Mouse (Mus musculus) myocyte (in vitro differentiated cells): ENCODE results near the gene Adamtsl3. TPM values are rescaled to one million over a fixed set of nuclear protein-coding genes. Genes with fewer than 3 reads are reported as not detected.

Experiments used
- H3K27me3 ChIP-seq: one replicate; pipeline ENCODE4 v1.6.1; 2011; ENCODE audit not compliant: control insufficient read depth, insufficient read depth, insufficient read length
- H3K36me3 ChIP-seq: one replicate; pipeline ENCODE4 v1.6.1; 2011; ENCODE audit not compliant: control insufficient read depth, insufficient read depth
- H3K4me2 ChIP-seq: one replicate; pipeline ENCODE4 v1.6.1; 2011; ENCODE audit warnings: low read depth, control low read depth
- H3K4me3 ChIP-seq: one replicate; pipeline ENCODE4 v1.5.1; 2011; ENCODE audit warnings: mild to moderate bottlenecking, control low read depth, moderate library complexity
- H3K79me2 ChIP-seq: one replicate; pipeline ENCODE4 v1.6.1; 2011; ENCODE audit not compliant: control insufficient read depth, insufficient read depth
- H3ac ChIP-seq: one replicate; pipeline ENCODE4 v1.6.1; 2011; ENCODE audit not compliant: control insufficient read depth, insufficient read length
- CEBPB ChIP-seq: IDR thresholded peaks from 2 replicates; pipeline ENCODE4 v1.6.1; 2011; ENCODE audit warnings: mild to moderate bottlenecking, moderate library complexity; ENCODE audit not compliant: poor library complexity, insufficient read depth, severe bottlenecking
- E2F4 ChIP-seq: IDR thresholded peaks from one replicate; pipeline ENCODE4 v1.6.1; 2011; ENCODE audit warnings: mild to moderate bottlenecking, control low read depth, moderate library complexity; ENCODE audit not compliant: insufficient read depth
- MAX ChIP-seq: IDR thresholded peaks from one replicate; pipeline ENCODE4 v1.6.1; 2011; ENCODE audit warnings: low read depth, mild to moderate bottlenecking, control low read depth
- MYOD1 ChIP-seq, 3 experiments: IDR thresholded peaks; one replicate each; pipeline ENCODE4 v1.6.1; 2011; ENCODE audit warnings: control low read depth in 2 of 3, low read depth in 2 of 3, mild to moderate bottlenecking in 2 of 3, moderate library complexity in 1 of 3; ENCODE audit not compliant: insufficient read length in 2 of 3, control insufficient read depth in 1 of 3
- MYOG ChIP-seq, 3 experiments: IDR thresholded peaks; one replicate each; pipeline ENCODE4 v1.6.1; 2011; ENCODE audit warnings: control low read depth in 2 of 3, low read depth in 2 of 3, mild to moderate bottlenecking in 2 of 3; ENCODE audit not compliant: insufficient read length in 2 of 3, control insufficient read depth in 1 of 3, insufficient read depth in 1 of 3
- POLR2A ChIP-seq: IDR thresholded peaks from one replicate; pipeline ENCODE4 v1.6.1; 2011; ENCODE audit warnings: low read depth, mild to moderate bottlenecking, control low read depth, moderate library complexity; ENCODE audit not compliant: insufficient read length
- POLR2AphosphoS2 ChIP-seq: IDR thresholded peaks from one replicate; pipeline ENCODE4 v1.6.1; 2011; ENCODE audit warnings: low read depth, control low read depth; ENCODE audit not compliant: insufficient read length
- REST ChIP-seq: IDR thresholded peaks from one replicate; pipeline ENCODE4 v1.6.1; 2011; ENCODE audit warnings: mild to moderate bottlenecking, control low read depth, moderate library complexity; ENCODE audit not compliant: insufficient read depth, insufficient read length
- SRF ChIP-seq: IDR thresholded peaks from one replicate; pipeline ENCODE4 v1.6.1; 2011; ENCODE audit warnings: low read depth; ENCODE audit not compliant: control insufficient read depth, insufficient read length
- TCF12 ChIP-seq: IDR thresholded peaks from one replicate; pipeline ENCODE4 v1.6.1; 2011; ENCODE audit warnings: mild to moderate bottlenecking, control low read depth; ENCODE audit not compliant: poor library complexity, insufficient read depth, severe bottlenecking
- TCF3 ChIP-seq: IDR thresholded peaks from one replicate; pipeline ENCODE4 v1.6.1; 2011; ENCODE audit warnings: low read depth, control low read depth; ENCODE audit not compliant: insufficient read length
- USF1 ChIP-seq: IDR thresholded peaks from one replicate; pipeline ENCODE4 v1.6.1; 2011; ENCODE audit warnings: low read depth, mild to moderate bottlenecking, control low read depth, moderate library complexity
- polyA plus RNA-seq: library from polyadenylated mRNA; unstranded; fragments of >200 nt; fragmentation: generic; extraction: Trizol; gene quantifications from one replicate; pipeline ENCODE4 v1.2.1, GENCODE M21; 2012; ENCODE audit warnings: missing spikeins

The Adamtsl3 gene
- polyA plus RNA-seq, 1 experiment = 4.4 TPM

DNA sequence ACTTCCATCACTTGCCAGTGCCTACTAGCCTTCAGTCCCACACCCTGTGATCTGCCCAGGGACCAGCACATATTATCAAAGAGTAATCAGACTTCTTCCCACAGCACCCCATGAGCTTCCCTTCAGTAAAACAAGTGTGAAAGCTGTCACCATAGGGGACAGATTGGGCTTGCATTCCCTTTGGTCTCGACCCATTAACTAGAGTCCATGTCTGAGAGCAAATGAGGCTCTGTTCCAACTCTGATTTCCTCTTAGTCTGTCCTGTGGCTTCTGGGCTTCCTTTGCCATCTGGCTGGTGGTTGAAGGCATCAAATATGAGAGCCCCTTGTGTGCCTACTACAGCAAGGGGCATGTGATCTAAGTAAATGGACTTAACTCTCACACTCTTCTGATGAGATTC, 237.5 kb downstream of the Adamtsl3 start:
- Histone ChIP-seq H3K36me3 (peaks cover 5% of the 10 kb centered on the region), H3K4me2 (no peak overlapping the region), H3K4me3 (no peak overlapping the region), H3ac (no peak overlapping the region), H3K27me3 (no peaks in the 10 kb centered on the region), H3K79me2 (no peaks in the 10 kb centered on the region)
- TF ChIP-seq TCF12 = no peak
- TF ChIP-seq REST = no peak
- TF ChIP-seq MYOG (IDR thresholded peaks at IDR 0.05; ENCODE audit: control insufficient read depth in 1 of 3, insufficient read depth in 1 of 3, insufficient read length in 2 of 3, low read depth in 2 of 3) = no peak
- TF ChIP-seq USF1 = no peak
- TF ChIP-seq POLR2AphosphoS2 = no peak
- no peak for TF ChIP-seq MAX
- TF ChIP-seq E2F4 = no peak
- TF ChIP-seq TCF3 = no peak
- no peak for TF ChIP-seq CEBPB
- TF ChIP-seq POLR2A = no peak
- no peak for TF ChIP-seq SRF
- TF ChIP-seq MYOD1 (IDR thresholded peaks at IDR 0.05; ENCODE audit: control insufficient read depth in 1 of 3, insufficient read length in 2 of 3, low read depth in 2 of 3) = no peak

DNA sequence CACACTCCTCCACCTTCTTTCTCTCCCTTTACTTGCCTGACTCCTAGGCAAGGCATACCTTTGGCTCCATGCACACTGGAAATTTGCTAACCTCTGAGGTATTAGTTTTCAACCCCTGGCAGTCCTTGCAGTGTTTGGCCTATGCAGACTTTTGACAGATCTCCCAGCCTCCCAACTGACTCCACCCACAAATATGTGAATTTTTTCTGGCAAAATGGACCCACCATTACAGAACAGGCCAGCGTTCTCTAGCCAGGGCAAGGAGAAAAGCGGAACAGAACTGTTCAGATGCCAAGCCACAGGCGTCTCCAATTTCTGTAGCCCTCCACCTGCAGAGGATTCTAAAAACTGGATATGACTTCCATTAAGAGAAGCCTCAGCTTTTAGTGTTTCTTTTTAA, 244.5 kb downstream of the Adamtsl3 start:
- Histone ChIP-seq H3K4me3 (no peak overlapping the region), H3K79me2 (no peaks in the 10 kb centered on the region), H3K36me3 (peaks cover 5% of the 10 kb centered on the region), H3K27me3 (no peaks in the 10 kb centered on the region), H3K4me2 (no peak overlapping the region), H3ac (no peak overlapping the region)
- TF ChIP-seq MYOG (IDR thresholded peaks at IDR 0.05; ENCODE audit: control insufficient read depth in 1 of 3, insufficient read depth in 1 of 3, insufficient read length in 2 of 3, low read depth in 2 of 3) (no peak), MAX (no peak), SRF (no peak), MYOD1 (IDR thresholded peaks at IDR 0.05; ENCODE audit: control insufficient read depth in 1 of 3, insufficient read length in 2 of 3, low read depth in 2 of 3) (no peak), CEBPB (no peak), TCF3 (no peak), POLR2AphosphoS2 (no peak), REST (no peak), E2F4 (no peak), TCF12 (no peak), POLR2A (no peak), USF1 (no peak)

DNA sequence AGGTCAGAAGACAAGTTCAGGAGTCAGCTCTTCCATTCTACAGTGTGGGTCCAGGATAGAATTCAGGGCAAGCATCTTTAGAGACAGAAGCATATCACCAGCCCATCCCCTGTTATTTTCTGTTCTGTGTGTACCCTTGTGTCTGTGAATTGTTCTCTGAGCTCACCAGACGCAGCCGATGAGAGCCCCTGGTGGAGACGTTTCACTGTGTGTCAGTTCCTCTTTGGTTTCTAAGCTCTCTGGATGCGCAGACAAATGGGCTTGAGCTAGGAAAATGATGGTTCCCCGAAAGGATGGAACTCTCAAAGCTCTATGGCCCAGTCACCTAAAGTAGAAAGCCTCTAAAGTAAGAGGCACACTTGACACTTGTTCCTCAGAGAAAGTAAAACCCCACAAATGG, 246.3 kb downstream of the Adamtsl3 start:
- Histone ChIP-seq H3K27me3 (no peaks in the 10 kb centered on the region), H3K36me3 (peaks cover 8% of the 10 kb centered on the region), H3ac (no peak overlapping the region), H3K4me2 (no peak overlapping the region), H3K4me3 (no peak overlapping the region), H3K79me2 (no peaks in the 10 kb centered on the region)
- TF ChIP-seq MAX = no peak
- TF ChIP-seq E2F4 = no peak
- TF ChIP-seq POLR2AphosphoS2 = no peak

DNA sequence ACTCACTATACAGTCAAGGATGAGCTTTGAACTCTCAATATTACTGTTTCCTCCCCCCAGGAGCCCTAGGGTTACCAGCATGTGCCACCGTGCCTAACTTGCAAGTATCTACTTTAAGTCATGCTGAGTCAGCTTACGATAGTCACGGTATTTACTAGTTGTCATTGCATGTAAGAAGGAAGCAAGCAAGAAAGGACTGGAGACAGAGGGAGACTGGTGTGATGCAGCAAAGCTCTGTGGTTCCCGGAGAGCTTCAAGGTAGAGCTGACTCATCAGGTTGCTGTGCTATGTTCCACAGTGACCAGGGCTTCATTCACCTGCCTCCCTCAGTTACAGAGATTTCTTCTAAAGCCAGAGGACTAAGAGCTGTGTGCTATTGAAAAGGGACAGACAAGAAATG, 247.0 kb downstream of the Adamtsl3 start:
- Histone ChIP-seq H3K27me3 (no peaks in the 10 kb centered on the region), H3K79me2 (no peaks in the 10 kb centered on the region), H3K36me3 (peaks cover 8% of the 10 kb centered on the region), H3K4me2 (no peak overlapping the region), H3ac (no peak overlapping the region), H3K4me3 (no peak overlapping the region)
- no peak for TF ChIP-seq USF1
- no peak for TF ChIP-seq MAX
- TF ChIP-seq SRF = no peak
- no peak for TF ChIP-seq POLR2AphosphoS2
- no peak for TF ChIP-seq TCF3
- no peak for TF ChIP-seq MYOD1 (IDR thresholded peaks at IDR 0.05; ENCODE audit: control insufficient read depth in 1 of 3, insufficient read length in 2 of 3, low read depth in 2 of 3)
- no peak for TF ChIP-seq MYOG (IDR thresholded peaks at IDR 0.05; ENCODE audit: control insufficient read depth in 1 of 3, insufficient read depth in 1 of 3, insufficient read length in 2 of 3, low read depth in 2 of 3)
- TF ChIP-seq E2F4 = no peak
- TF ChIP-seq REST = no peak
- no peak for TF ChIP-seq CEBPB
- no peak for TF ChIP-seq POLR2A
- no peak for TF ChIP-seq TCF12

DNA sequence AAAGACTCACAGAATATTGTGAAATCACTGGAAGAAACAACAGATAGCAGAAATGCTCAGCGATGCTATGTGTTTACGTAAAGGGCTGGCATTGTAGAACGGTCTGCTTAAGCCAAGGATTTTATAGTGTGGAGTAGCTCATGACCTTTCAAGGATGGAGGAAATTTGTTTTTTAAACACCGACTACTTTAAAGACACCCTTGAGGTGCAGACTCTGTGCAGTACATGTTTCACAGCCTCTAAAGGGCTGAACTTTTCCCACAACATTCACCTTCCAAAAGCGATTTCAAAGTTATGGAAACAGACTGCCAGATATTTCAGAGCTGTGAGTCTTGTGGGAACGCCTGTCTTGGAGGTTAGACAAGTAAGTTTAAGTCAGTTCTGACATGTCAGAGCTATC, 255.4 kb downstream of the Adamtsl3 start:
- no peak overlapping the region for H3ac ChIP-seq
- no peaks in the 10 kb centered on the region for H3K36me3 ChIP-seq
- TF ChIP-seq TCF3 (no peak), SRF (no peak), USF1 (no peak), REST (no peak), MAX (no peak), CEBPB (no peak), MYOD1 (IDR thresholded peaks at IDR 0.05; ENCODE audit: control insufficient read depth in 1 of 3, insufficient read length in 2 of 3, low read depth in 2 of 3) (no peak), E2F4 (no peak), POLR2A (no peak), POLR2AphosphoS2 (no peak), MYOG (IDR thresholded peaks at IDR 0.05; ENCODE audit: control insufficient read depth in 1 of 3, insufficient read depth in 1 of 3, insufficient read length in 2 of 3, low read depth in 2 of 3) (no peak), TCF12 (no peak)
- H3K4me3 ChIP-seq = no peak overlapping the region
- no peak overlapping the region for H3K4me2 ChIP-seq
- H3K27me3 ChIP-seq = no peaks in the 10 kb centered on the region
- H3K79me2 ChIP-seq = no peaks in the 10 kb centered on the region
